In genomic region chr13:55404853-55405782, GRCm38 (mm10) we compare ENCODE assay signal across 9 mouse cellular contexts. TPM values are rescaled to one million over a fixed set of nuclear protein-coding genes. Genes with fewer than 3 reads are reported as not detected.
DNase-seq lines count a peak whose midpoint lies in the region; ATAC-seq and TF ChIP-seq lines count a peak whose summit lies in the region.
"Had no signal": no experiment of that assay in that cellular context is flagged by ENCODE, and none has a peak within 500 bp of the region (broad histone marks: within the 10 kb centered on the region; RNA-seq: fewer than 3 reads in every experiment).

No protein-coding gene starts in this region.

- H3K9ac ChIP-seq in forebrain, embryonic 13.5 days, result peak overlapping the region; percentile 53
- no peak overlapping the region for H3K9ac ChIP-seq in lung, embryonic 15.5 days

- WGBS in forebrain, embryonic 13.5 days, result 17% methylated on average over 11 of the region's 11 CpGs
- WGBS in lung, embryonic 15.5 days, result 12% methylated on average over 11 of the region's 11 CpGs
- WGBS in olfactory bulb, adult 2 months, result 11% methylated on average over 11 of the region's 11 CpGs

- H3K27ac ChIP-seq in forebrain, embryonic 13.5 days, result peak overlapping the region; percentile 74
- H3K27ac ChIP-seq in lung, embryonic 15.5 days, result no peak overlapping the region
- H3K27ac ChIP-seq in olfactory bulb, adult 2 months (ENCODE audit: insufficient read depth, low read depth, low read length), result peak overlapping the region; percentile 98

- peak; percentile 87 for TF ChIP-seq CTCF in olfactory bulb, adult 2 months (IDR thresholded peaks at IDR 0.05; ENCODE audit: insufficient read depth, low read depth, low read length)

- peak; percentile 93 for ATAC-seq in forebrain, embryonic 13.5 days
- ATAC-seq in lung, embryonic 15.5 days (ENCODE audit: borderline replicate concordance, extremely low read depth, low FRiP score, low TSS enrichment), result peak; percentile 77

- H3K4me3 ChIP-seq in forebrain, embryonic 13.5 days, result no peak overlapping the region
- H3K4me3 ChIP-seq in lung, embryonic 15.5 days, result no peak overlapping the region
- no peak overlapping the region for H3K4me3 ChIP-seq in olfactory bulb, adult 2 months (ENCODE audit: insufficient read depth, low read depth, low read length)

- TF ChIP-seq POLR2A in olfactory bulb, adult 2 months (IDR thresholded peaks at IDR 0.05; ENCODE audit: insufficient read depth, low read depth, low read length), result no peak

- H3K9me3 ChIP-seq in forebrain, embryonic 13.5 days (replicated peaks), result no peaks in the 10 kb centered on the region
- no peaks in the 10 kb centered on the region for H3K9me3 ChIP-seq in lung, embryonic 15.5 days

- H3K4me1 ChIP-seq in forebrain, embryonic 13.5 days, result peaks cover 24% of the 10 kb centered on the region
- H3K4me1 ChIP-seq in lung, embryonic 15.5 days, result peaks cover 5% of the 10 kb centered on the region; the same call in 1 of the 2 replicates
- H3K4me1 ChIP-seq in olfactory bulb, adult 2 months (ENCODE audit: control insufficient read depth, insufficient read depth, low read length), result peaks cover 35% of the 10 kb centered on the region

- DNase-seq in ES-CJ7 (ENCODE audit: low read depth, low spot score), result peak; percentile 78
- peak; percentile 60 for DNase-seq in c-Kit-positive CD71-positive TER-119-positive erythroid progenitor cells, embryonic 14.5 days (ENCODE audit: low spot score)
- DNase-seq in heart, postnatal 36 days, result peak; percentile 81 to 84
- DNase-seq in layer of hippocampus, adult 8-10 months (ENCODE audit: low spot score in 2 of 2), result peak; percentile 60 to 75
- peak; percentile 69 to 79 for DNase-seq in thymus, adult 18-20 months

- no peaks in the 10 kb centered on the region for H3K36me3 ChIP-seq in forebrain, embryonic 13.5 days (ENCODE audit: poor library complexity, severe bottlenecking)
- H3K36me3 ChIP-seq in lung, embryonic 15.5 days, result no peaks in the 10 kb centered on the region

- intact Hi-C loops in heart, postnatal 36 days (cut with DNase I), result loop anchor here (1.0 to 5.0 kb wide), 4 partner anchors 66 to 237 kb away; partner anchors contain the start of gene Ddx41

- H3K4me2 ChIP-seq in forebrain, embryonic 13.5 days, result 0 out of 2 replicates have a peak overlapping the region, but pooled peaks have one; percentile 24
- peak overlapping the region; percentile 36 for H3K4me2 ChIP-seq in lung, embryonic 15.5 days

- H3K27me3 ChIP-seq in forebrain, embryonic 13.5 days, result no peaks in the 10 kb centered on the region
- H3K27me3 ChIP-seq in lung, embryonic 15.5 days, result peaks cover 16% of the 10 kb centered on the region; the same call in 1 of the 2 replicates

RNA-seq across cellular contexts. Expression of gene Slc34a1, which starts 7.1 kb away (rescaled TPM):
- polyA plus RNA-seq in forebrain, embryonic 13.5 days (2015; fragmentation: Nextera tagmentation; extraction: Ambion mirVana), result not detected in 2 replicates
- not detected for total RNA-seq in heart, postnatal 36 days (2021)
- not detected for total RNA-seq in layer of hippocampus, adult 8-10 months (2022)
- polyA plus RNA-seq in lung, embryonic 15.5 days (2015; fragmentation: Nextera tagmentation; extraction: Ambion mirVana), result 0.17 TPM in 1 of 2 replicates, not detected in the other
- polyA plus RNA-seq in olfactory bulb, adult 2 months (2012; ENCODE audit: insufficient read depth, insufficient read length, low replicate concordance, missing spikeins), result not detected in 2 replicates
- polyA plus RNA-seq: heart, embryonic 14.5 days had no signal

RNA-seq across cellular contexts. Expression of gene Pfn3, which starts 9.9 kb away (rescaled TPM):
- polyA plus RNA-seq in forebrain, embryonic 13.5 days (2015; fragmentation: Nextera tagmentation; extraction: Ambion mirVana), result 0.60 TPM in 1 of 2 replicates, not detected in the other
- not detected for total RNA-seq in heart, postnatal 36 days (2021)
- not detected for total RNA-seq in layer of hippocampus, adult 8-10 months (2022)
- polyA plus RNA-seq in lung, embryonic 15.5 days (2015; fragmentation: Nextera tagmentation; extraction: Ambion mirVana), result not detected in 2 replicates
- polyA plus RNA-seq in olfactory bulb, adult 2 months (2012; ENCODE audit: insufficient read depth, insufficient read length, low replicate concordance, missing spikeins), result not detected in 2 replicates
- polyA plus RNA-seq: heart, embryonic 14.5 days had no signal

RNA-seq across cellular contexts. Expression of gene F12, which starts 21.5 kb away (rescaled TPM):
- polyA plus RNA-seq in forebrain, embryonic 13.5 days (2015; fragmentation: Nextera tagmentation; extraction: Ambion mirVana), result not detected in 2 replicates
- total RNA-seq in heart, postnatal 36 days (2021), result not detected
- 1 to 10 TPM in 1 of 4 experiments, under 1 TPM in 2, not detected in 1; 0.43 to 1.5 (median 0.74) TPM for total RNA-seq in layer of hippocampus, adult 8-10 months (2022)
- polyA plus RNA-seq in lung, embryonic 15.5 days (2015; fragmentation: Nextera tagmentation; extraction: Ambion mirVana), result 0.10 and 0.65 TPM in 2 replicates
- polyA plus RNA-seq in olfactory bulb, adult 2 months (2012; ENCODE audit: insufficient read depth, insufficient read length, low replicate concordance, missing spikeins), result not detected in 2 replicates
- polyA plus RNA-seq: heart, embryonic 14.5 days had no signal

RNA-seq across cellular contexts. Expression of gene Rgs14, which starts 35.6 kb away (rescaled TPM):
- 0.30 and 0.40 TPM in 2 replicates for polyA plus RNA-seq in forebrain, embryonic 13.5 days (2015; fragmentation: Nextera tagmentation; extraction: Ambion mirVana)
- 1 to 10 TPM in 1 of 2 experiments, under 1 TPM in 1; 0.47 to 1.0 TPM for total RNA-seq in heart, postnatal 36 days (2021)
- total RNA-seq in layer of hippocampus, adult 8-10 months (2022), result 10 to 100 TPM; 86.8 to 97.9 (median 95.0) TPM
- polyA plus RNA-seq in lung, embryonic 15.5 days (2015; fragmentation: Nextera tagmentation; extraction: Ambion mirVana), result 1.2 and 1.3 TPM in 2 replicates
- polyA plus RNA-seq in olfactory bulb, adult 2 months (2012; ENCODE audit: insufficient read depth, insufficient read length, low replicate concordance, missing spikeins), result not detected in 2 replicates

RNA-seq across cellular contexts. Expression of gene Grk6, which starts 39.8 kb away (rescaled TPM):
- 24.9 and 26.9 TPM in 2 replicates for polyA plus RNA-seq in forebrain, embryonic 13.5 days (2015; fragmentation: Nextera tagmentation; extraction: Ambion mirVana)
- total RNA-seq in heart, postnatal 36 days (2021), result 10 to 100 TPM; 17.6 to 18.1 TPM
- 10 to 100 TPM; 61.4 to 74.2 (median 67.5) TPM for total RNA-seq in layer of hippocampus, adult 8-10 months (2022)
- polyA plus RNA-seq in lung, embryonic 15.5 days (2015; fragmentation: Nextera tagmentation; extraction: Ambion mirVana), result 45.1 and 45.7 TPM in 2 replicates
- polyA plus RNA-seq in olfactory bulb, adult 2 months (2012; ENCODE audit: insufficient read depth, insufficient read length, low replicate concordance, missing spikeins), result 128 TPM in 1 of 2 replicates, not detected in the other
